Comparison of ENCODE assay signal across 11 mouse cellular contexts in the genomic region with DNA sequence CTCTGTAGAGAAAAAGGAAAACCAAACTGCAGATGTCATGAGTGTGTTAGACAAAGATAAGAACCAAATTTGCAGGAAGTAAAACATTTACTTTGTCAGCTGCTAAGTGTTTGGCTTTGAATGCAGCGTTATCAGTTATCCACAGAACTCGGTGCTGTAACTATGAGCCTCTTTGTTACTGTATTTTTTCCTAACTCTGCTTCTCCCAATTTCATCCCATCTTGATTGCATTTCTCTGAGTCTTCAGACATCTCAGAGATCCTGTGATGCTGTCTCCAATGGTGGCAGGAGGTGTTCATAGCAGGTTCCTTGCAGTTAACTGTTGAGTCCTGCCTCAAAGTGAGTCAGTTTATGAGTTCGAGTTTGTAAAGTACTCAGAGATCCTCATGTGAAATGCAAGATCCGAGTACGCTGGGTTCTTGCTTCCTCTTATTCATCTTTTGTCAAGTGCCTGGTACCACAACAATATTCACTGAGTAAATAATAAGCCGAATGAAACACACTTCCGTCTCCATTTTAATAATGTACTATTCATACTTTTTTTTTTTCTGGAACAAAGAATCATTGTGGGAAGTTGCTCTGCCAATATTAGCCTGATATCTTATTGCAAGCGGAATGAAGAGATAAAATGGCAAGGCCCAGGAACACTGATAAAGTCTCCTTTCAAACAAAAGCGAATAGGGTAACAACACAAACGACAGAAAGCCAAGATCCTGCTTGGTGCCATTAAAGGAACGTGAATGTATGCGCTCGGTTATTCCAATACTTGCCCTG.
DNase-seq lines count a peak whose midpoint lies in the region; ATAC-seq and TF ChIP-seq lines count a peak whose summit lies in the region.
"Had no signal": no experiment of that assay in that cellular context is flagged by ENCODE, and none has a peak within 500 bp of the region (broad histone marks: within the 10 kb centered on the region; RNA-seq: fewer than 3 reads in every experiment).

No protein-coding gene starts in this region.

- peak overlapping the region; percentile 88 for H3K27ac ChIP-seq in heart, embryonic 11.5 days (ENCODE audit: low read depth, low read length)
- H3K27ac ChIP-seq in lung, embryonic 16.5 days (ENCODE audit: low read length), result peak overlapping the region; percentile 43; the same call in 1 of the 2 replicates
- no peak overlapping the region for H3K27ac ChIP-seq in intestine, postnatal 0 days (ENCODE audit: low read depth, low read length)
- H3K27ac ChIP-seq in stomach, embryonic 16.5 days (ENCODE audit: low read length), result peak overlapping the region; percentile 68
- H3K27ac ChIP-seq: macrophage had no signal

- ATAC-seq in heart, embryonic 11.5 days (replicated peaks; ENCODE audit: insufficient number of reproducible peaks, low FRiP score, low TSS enrichment), result peak; percentile 86
- no peak for ATAC-seq in lung, embryonic 16.5 days (ENCODE audit: low read depth)
- 0 out of 2 replicates have a peak, but pooled peaks have one; percentile 8 for ATAC-seq in intestine, postnatal 0 days
- ATAC-seq in stomach, embryonic 16.5 days (ENCODE audit: insufficient read depth, low FRiP score), result peak; percentile 64; the same call in 1 of the 2 replicates

- no peaks in the 10 kb centered on the region for H3K9me3 ChIP-seq in heart, embryonic 11.5 days (replicated peaks; ENCODE audit: control insufficient read depth, low read length)
- H3K9me3 ChIP-seq in lung, embryonic 16.5 days (ENCODE audit: control insufficient read depth, low read length), result no peaks in the 10 kb centered on the region
- H3K9me3 ChIP-seq in intestine, postnatal 0 days (ENCODE audit: control insufficient read depth), result no peaks in the 10 kb centered on the region
- H3K9me3 ChIP-seq in stomach, embryonic 16.5 days (replicated peaks; ENCODE audit: control insufficient read depth, low read length), result no peaks in the 10 kb centered on the region

- WGBS in heart, embryonic 11.5 days (ENCODE audit: insufficient replicate concordance), result 46% methylated on average over 13 of the region's 13 CpGs
- WGBS in lung, embryonic 16.5 days, result 35% methylated on average over 13 of the region's 13 CpGs
- 30% methylated on average over 13 of the region's 13 CpGs for WGBS in intestine, postnatal 0 days
- WGBS in stomach, embryonic 16.5 days, result 47% methylated on average over 13 of the region's 13 CpGs

- DNase-seq in heart, postnatal 14 days, result no peak
- no peak for DNase-seq in lung, postnatal 10 days
- DNase-seq in embryo, embryonic 9.5 days (ENCODE audit: extremely low spot score), result no peak
- DNase-seq in frontal cortex, postnatal 36 days (ENCODE audit: low spot score in 2 of 2), result no peak
- DNase-seq: cerebellum, postnatal 10 days; kidney, postnatal 4 days had no signal

- TF ChIP-seq CTCF in intestine, postnatal 0 days (IDR thresholded peaks at IDR 0.05; ENCODE audit: low read depth), result no peak

- no peak overlapping the region for H3K9ac ChIP-seq in heart, embryonic 11.5 days (ENCODE audit: low read depth, low read length)
- no peak overlapping the region for H3K9ac ChIP-seq in lung, embryonic 16.5 days (ENCODE audit: low read length)
- H3K9ac ChIP-seq in intestine, postnatal 0 days (ENCODE audit: low read depth, low read length), result no peak overlapping the region
- no peak overlapping the region for H3K9ac ChIP-seq in stomach, embryonic 16.5 days (ENCODE audit: low read length)

- H3K27me3 ChIP-seq in heart, embryonic 11.5 days (ENCODE audit: control insufficient read depth, insufficient read depth, low read length), result no peaks in the 10 kb centered on the region
- H3K27me3 ChIP-seq in lung, embryonic 16.5 days (ENCODE audit: control insufficient read depth, insufficient read depth, low read depth, low read length), result no peaks in the 10 kb centered on the region
- no peaks in the 10 kb centered on the region for H3K27me3 ChIP-seq in intestine, postnatal 0 days (replicated peaks; ENCODE audit: control insufficient read depth, insufficient read depth, low read length)
- no peaks in the 10 kb centered on the region for H3K27me3 ChIP-seq in stomach, embryonic 16.5 days (ENCODE audit: control insufficient read depth, insufficient read depth, low read length)

- H3K36me3 ChIP-seq in heart, embryonic 11.5 days (ENCODE audit: control insufficient read depth, insufficient read depth, low read length), result no peaks in the 10 kb centered on the region
- H3K36me3 ChIP-seq in lung, embryonic 16.5 days (ENCODE audit: control insufficient read depth, insufficient read depth, low read length), result no peaks in the 10 kb centered on the region
- no peaks in the 10 kb centered on the region for H3K36me3 ChIP-seq in intestine, postnatal 0 days (ENCODE audit: control insufficient read depth, insufficient read depth)
- no peaks in the 10 kb centered on the region for H3K36me3 ChIP-seq in stomach, embryonic 16.5 days (ENCODE audit: control insufficient read depth, insufficient read depth, low read length)

- H3K4me2 ChIP-seq in heart, embryonic 11.5 days, result no peak overlapping the region
- no peak overlapping the region for H3K4me2 ChIP-seq in lung, embryonic 16.5 days (ENCODE audit: low read depth, low read length)
- H3K4me2 ChIP-seq in intestine, postnatal 0 days (replicated peaks; ENCODE audit: low read depth), result 0 out of 2 replicates have a peak overlapping the region, but pooled peaks have one; percentile 0
- peak overlapping the region; percentile 14 for H3K4me2 ChIP-seq in stomach, embryonic 16.5 days (ENCODE audit: low read depth, low read length)

- H3K4me3 ChIP-seq in heart, embryonic 11.5 days (ENCODE audit: low read depth, low read length), result no peak overlapping the region
- no peak overlapping the region for H3K4me3 ChIP-seq in lung, embryonic 16.5 days (ENCODE audit: low read length)
- no peak overlapping the region for H3K4me3 ChIP-seq in intestine, postnatal 0 days (ENCODE audit: low read depth, low read length)
- no peak overlapping the region for H3K4me3 ChIP-seq in stomach, embryonic 16.5 days (replicated peaks; ENCODE audit: low read length)

- peaks cover 8% of the 10 kb centered on the region; the same call in 1 of the 2 replicates for H3K4me1 ChIP-seq in heart, embryonic 11.5 days (ENCODE audit: control insufficient read depth, insufficient read depth, low read length)
- H3K4me1 ChIP-seq in lung, embryonic 16.5 days (replicated peaks; ENCODE audit: control insufficient read depth, insufficient read depth, low read length), result peaks cover 9% of the 10 kb centered on the region
- no peaks in the 10 kb centered on the region for H3K4me1 ChIP-seq in intestine, postnatal 0 days (replicated peaks; ENCODE audit: control insufficient read depth, insufficient read depth, low read length)
- H3K4me1 ChIP-seq in stomach, embryonic 16.5 days (ENCODE audit: control insufficient read depth, insufficient read depth, low read length), result peaks cover 4% of the 10 kb centered on the region

- intact Hi-C loops in heart, postnatal 14 days (cut with DNase I), result no loop called here

Comparison
In these comparisons a context has a peak if more than half of its experiments do, and no peak if none do; other contexts are left out.
1. H3K4me2 ChIP-seq: peak in intestine, postnatal 0 days (single experiment) and stomach, embryonic 16.5 days (single experiment); none in heart, embryonic 11.5 days (single experiment) and lung, embryonic 16.5 days (single experiment).